Mouse (Mus musculus): ENCODE data around the gene Lefty2.

GRCm38 (mm10) chr1:180922273-180923048, 29.6 kb downstream of the Lefty2 start:
- TF ChIP-seq EP300 (IDR thresholded peaks at IDR 0.05; ENCODE audit: insufficient read depth, low read depth, low read length) (no peak), POLR2A (IDR thresholded peaks at IDR 0.05; ENCODE audit: insufficient read depth, low read depth, low read length) (no peak), CTCF (IDR thresholded peaks at IDR 0.05) (no peak)

Data from heart, adult 2 months (tissue).